Mouse (Mus musculus) kidney, adult 9 months (tissue): ENCODE data around the gene Lipc.

Experiments used
- DNase-seq: peaks from one replicate; pipeline ENCODE4 v3.0.0; 2022

Lipc gene

DNA sequence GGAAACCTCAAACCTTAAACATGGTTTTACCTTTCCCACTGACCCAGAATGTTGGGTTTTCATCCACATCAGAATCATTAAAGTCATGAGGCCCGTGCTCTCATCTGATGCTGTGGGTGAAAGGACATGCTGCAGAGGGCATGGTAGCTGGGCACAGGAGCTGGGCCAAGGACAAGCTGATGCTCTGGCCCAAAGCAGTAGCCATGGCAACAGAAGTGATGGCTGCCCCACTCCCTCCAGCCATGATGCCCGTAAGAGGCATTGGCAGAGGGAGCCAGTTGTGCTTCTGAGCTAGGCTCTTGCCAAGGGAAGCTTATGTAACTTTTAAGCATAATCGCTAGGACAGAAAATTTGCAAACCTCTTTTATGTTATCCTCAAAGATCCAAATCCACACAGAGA is 2.2 kb upstream of the Lipc start:
- no peak for DNase-seq

DNA sequence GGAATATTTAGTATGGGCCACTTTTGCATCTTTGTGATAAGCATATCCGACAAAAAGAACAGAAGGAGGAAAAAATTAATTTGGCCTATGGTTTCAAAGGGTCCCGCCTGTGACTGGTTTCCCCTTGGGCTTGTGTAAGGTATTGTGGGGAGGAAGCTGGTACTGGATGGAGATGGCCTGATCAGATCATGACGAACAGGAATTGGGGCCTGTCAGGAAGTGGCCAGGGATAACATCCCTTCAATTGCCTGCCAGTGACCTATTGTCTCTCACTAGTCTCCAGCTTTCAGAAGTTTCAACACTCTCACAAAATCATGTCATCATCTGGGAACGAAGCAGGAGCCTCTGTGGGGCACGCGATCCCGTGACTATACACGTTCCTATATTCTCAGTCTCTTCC is 2.7 kb downstream of the Lipc start:
- no peak for DNase-seq

DNA sequence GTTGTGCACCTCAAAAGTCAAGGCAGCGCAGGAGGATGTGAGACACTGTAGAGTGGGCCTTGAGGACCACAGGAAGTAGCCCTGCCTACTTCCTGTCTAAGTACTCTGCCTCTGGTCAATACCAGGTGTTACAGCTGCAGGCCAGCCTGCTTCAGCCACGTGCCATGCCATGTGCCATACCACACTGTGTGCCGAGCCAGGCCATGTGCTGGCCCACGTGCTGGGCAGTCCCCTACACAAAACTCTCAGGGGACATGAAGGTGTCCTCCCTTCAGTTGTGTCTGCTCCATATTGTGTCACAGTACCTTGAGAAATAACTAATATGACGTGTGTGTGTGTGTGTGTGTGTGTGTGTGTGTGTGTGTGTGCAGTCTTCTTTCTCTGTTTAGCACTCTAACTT is 4.7 kb downstream of the Lipc start:
- no peak for DNase-seq

DNA sequence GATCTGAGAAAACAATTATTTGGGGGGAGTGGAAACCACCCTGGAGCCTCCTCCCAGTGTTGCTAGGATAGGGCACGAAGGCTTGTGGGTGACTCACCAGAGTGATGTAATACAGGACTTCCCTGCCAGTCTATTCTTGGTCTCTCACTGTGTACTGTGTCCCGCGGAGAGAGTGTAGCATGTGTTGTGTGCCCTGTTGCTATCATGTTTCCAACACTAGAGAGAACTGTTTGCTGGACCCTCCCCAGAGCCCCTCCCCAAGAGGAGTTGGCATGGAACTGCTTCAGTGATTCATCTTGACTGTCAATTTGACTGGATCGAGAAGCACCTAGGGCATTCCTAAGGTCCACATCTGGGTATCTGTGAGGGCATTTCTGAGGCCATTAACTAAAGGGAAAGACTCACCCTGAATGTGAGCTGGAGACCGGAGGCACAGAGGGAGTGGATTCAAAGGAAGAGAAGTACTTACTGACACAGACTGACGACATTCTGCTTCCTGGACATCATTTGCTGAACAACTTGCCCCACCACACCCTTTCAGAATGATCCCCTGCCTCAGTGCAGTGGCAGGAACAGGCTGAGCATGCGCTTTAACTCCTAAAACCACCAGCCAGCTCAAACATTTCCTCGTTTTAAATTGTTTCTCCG is 9.2 kb downstream of the Lipc start:
- peak; percentile 22 for DNase-seq

DNA sequence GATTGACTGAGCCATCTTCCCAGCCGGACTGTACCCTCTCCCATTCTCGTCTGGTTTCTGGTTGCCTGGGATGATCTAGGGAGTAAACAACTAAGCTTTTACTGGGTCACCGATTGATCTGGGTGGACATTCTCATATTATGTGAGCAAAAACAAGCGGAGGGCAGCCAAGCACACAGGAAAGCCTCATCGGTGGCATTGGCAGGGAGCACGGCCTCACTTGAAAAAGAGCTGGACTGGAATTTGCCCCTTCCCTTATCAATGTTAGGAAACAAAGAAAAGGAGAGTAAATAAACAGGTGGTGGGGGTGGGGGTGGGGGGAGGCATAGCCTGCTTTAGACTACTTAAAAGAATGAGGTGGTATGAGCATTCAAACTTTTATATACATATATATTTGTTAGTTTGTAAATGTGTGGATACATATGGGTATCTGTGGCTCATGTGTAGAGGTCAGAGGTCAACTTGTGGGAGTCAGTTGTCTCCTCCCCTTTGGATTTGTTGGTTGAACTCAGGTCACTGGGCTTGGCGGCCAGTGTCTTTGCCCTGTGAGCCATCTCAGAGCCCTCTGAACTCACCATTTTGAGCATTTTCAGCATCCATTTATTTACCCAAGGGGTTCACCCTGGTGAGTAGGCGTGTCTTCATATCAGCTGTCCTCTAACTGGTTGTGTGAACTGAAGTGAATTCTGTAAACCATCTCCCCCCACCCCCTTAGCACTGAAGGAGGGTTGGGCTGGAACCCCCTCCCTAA is 12.1 kb downstream of the Lipc start:
- DNase-seq: no peak

DNA sequence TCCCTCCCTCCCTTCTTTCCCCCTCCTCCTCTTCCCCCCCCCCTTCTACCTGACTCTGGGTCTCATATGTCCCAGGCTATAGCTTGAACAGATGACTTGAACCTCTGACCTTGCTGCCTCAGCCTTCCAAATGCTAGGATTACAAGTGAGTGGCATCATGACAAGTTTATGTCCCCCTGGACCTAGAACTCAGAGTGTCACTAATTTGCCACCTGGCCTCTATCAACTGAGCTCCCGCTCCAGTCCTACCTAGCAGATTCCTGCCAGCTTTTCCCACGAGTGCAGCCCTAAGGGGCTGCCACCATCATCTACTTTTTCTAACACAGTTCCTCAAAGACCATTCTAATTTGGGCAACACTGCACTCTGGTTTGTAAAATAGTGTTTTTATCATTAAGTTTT is 13.2 kb downstream of the Lipc start:
- no peak for DNase-seq

DNA sequence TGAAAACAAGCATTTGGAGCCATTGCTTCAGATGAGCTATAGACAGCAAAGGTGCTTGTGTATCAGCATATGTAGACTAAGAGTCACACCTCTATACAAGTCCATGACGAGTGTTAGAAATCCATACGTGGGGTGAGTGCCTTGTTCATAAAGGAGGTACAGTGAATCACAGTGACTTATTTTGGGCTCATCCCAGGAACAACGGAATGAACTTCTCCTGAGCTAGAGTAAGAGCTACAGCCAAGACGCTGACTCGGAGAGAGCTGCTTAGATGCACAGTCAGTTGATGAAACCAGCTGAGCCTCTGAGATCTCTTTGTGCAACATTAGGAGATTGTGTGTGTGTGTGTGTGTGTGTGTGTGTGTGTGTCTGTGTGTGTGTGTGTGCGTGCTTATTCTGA is 13.9 kb downstream of the Lipc start:
- no peak for DNase-seq

DNA sequence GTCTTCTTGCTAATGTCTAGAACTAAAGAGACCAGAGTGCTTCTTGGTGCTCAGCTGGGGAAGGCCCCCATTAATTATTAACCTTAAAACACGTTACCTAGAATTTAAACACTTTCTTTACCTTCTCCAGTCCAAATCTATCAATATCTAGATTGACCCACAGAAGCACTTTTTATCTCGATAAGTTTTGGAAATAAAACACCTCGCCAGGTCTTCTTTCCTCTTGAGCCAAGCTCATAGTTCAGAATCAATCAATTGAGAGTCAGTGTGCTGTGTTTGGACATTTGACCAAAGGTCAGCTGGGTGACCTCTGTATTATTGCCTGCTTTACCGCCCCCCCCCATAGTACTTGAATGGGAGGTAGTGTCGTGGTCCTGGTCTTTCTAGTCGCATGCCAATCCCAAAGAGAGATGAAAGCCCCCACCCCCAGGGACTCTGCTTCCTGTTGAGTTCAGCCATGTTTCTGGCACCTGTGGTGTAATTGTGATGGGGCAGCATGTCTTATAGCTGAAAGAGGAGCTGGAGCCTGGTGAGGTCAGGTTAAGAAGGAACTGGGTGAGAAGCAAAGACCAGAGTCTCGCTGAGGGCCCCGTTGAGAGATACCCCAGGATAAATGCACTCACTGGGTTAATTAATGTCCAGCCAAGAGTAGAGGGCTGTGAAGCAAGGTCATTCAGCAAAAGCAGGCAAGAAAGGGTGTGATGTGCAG is 17.3 kb downstream of the Lipc start:
- DNase-seq: no peak

DNA sequence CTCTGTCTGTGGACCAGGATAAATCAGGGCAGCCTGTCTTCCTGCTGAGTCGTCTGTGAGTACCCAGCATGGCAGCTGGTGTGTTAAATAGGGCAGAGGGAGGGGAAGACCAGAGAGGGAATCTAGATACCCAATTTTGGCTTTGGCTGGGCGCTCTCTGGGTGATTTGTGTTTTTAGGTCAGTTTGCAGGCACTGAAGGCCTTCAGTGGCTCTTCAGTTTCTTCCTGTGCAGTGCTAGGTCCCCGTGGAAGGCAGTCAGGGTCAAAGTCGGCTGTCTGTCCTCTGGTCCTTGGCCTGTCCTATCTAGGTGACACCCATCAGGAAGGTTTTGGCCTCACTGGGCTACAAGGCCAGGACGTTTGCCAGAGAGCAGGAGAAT is 21.4 kb downstream of the Lipc start:
- no peak for DNase-seq

DNA sequence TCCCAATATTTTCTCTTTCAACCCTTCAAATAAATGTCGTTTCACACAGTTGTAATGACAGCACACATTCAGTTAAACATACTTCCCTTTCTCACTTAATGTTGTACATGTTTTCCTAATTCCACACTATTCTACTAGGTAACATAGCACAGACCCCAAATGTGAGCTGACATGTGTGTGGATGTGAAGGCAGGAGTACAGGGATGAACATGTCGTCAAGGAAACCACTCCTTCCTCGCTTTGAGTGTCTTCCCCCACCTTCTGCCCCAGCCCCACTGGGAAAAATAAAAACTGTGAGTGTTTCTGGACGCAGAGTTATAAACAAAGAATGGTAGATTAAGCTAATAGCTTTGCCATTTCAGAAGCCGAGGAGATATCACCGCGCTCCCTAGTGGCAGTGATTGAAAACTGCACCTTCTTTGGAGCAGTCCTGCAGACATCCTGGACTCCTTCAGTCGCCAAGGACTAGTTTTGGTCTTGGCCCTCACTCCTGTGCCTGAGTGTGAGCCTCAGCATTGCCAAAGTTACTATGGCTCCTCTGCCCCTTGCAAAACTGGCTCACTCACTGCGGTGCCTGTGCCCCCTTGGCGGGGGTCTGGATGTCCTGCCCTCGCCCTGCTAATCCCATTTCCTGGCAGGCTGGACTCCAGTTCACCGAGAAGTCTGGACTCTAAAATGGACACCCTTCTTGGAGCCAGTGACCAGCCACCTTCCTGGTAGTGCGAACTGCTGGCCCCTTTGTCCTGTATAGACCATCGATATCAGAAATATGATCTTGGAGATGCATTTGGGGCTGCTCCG is 22.0 kb downstream of the Lipc start:
- peak; percentile 54 for DNase-seq

DNA sequence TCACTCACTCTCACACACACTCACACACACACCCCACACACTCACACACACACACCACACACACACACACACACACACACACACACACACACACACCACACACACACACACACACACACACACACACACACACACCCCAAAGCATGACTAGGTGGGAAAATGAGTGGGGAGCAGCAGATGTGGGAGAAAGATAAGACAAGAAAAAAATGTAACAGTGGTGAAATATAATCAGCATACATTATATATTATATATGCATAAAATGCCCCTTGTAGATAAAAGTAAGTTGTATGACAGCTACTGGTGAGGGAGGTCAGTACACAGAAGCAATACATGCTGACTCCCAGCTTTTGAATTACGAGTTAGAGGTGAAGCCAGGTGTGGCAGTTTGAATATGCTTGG is 23.6 kb downstream of the Lipc start:
- no peak for DNase-seq

DNA sequence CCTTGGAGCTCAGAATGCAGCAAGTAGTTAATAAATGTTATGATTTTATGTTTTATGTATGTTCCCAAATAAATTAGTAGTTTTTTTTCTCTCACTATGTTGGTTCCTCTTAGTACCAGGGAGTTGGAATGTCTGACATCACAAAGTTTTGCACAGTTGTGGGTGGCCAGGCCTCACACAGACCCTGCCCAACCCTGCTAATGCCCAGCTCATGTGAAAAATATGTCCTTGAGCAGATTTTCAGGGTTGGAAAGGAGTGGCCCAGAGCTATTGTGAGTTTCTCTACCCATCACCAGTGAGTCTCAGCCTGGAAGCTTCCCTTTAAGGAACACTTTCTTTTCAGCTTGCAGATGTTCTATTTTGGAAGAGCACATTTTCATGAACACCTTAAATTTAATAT is 24.3 kb downstream of the Lipc start:
- no peak for DNase-seq

DNA sequence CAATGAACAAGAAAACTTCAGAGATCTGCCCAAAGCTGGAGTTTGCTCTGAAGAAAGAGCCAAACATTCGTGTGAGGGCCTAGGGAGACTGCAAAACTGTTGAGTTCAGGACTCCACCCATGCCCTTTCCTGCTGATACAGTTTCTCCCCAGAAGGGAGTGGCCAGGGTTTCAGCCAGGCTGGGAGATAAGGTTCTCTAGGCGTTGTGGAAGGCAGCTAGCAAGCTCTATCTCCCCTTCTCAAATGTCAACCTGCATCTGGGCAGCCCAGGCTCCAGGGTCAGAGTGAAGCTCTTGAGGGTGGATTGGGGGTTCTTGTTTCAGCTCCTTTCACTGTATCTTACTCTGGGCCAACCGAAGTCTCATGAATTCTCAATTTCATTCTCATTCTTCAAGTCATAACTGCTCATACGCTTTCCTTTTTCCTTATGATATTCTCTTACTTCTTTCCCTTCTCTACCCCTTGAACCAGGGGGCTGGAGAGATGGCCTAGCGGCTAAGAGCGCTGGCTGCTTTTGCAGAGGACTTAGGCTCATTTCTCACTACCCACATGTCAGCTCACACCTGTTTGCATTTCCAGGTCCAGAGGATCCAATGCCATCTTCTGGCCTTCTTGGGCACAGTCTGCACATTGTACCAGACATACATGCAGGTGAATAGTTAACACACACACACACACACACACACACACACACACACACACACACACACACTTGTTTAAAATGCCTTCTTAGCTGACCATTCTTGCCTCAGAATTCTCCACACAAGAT is 25.0 kb downstream of the Lipc start:
- DNase-seq: no peak

DNA sequence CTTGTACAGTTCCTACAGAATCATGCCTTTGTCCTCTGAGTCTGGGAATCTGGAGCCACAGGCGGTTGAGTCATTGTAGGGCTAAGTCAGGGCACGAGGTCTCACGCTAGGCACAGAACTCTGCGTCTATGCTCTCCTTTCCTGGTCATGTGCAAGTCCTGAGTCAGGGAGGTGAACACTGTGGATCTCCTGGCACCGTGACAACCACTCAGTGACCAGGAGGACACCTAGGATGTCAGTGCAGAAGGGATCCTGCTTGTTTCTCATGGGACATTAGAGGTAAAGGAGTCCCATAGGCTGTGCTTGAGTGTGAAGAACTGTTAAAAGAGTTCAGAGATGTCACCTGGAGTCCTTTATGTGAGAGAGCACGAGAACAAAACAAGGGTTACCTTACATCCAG is 26.8 kb downstream of the Lipc start:
- no peak for DNase-seq

DNA sequence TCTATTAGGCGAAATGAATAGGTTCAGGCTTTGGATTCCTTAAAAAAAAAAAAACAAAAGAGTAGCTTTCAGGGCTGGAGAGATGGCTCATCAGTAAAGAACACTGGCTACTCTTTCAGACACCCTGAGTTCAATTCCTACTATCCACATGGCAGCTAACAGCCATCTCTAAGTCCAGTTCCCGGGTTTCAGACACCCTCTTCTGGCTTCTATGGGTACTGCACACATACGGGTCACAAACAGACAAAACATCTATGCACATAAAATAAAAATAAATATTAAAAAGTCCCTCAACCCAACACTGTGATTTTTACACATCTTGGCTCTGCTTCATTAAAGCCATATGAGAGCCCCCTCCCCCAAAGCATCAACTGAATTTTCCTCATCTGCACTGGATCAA is 27.3 kb downstream of the Lipc start:
- no peak for DNase-seq

DNA sequence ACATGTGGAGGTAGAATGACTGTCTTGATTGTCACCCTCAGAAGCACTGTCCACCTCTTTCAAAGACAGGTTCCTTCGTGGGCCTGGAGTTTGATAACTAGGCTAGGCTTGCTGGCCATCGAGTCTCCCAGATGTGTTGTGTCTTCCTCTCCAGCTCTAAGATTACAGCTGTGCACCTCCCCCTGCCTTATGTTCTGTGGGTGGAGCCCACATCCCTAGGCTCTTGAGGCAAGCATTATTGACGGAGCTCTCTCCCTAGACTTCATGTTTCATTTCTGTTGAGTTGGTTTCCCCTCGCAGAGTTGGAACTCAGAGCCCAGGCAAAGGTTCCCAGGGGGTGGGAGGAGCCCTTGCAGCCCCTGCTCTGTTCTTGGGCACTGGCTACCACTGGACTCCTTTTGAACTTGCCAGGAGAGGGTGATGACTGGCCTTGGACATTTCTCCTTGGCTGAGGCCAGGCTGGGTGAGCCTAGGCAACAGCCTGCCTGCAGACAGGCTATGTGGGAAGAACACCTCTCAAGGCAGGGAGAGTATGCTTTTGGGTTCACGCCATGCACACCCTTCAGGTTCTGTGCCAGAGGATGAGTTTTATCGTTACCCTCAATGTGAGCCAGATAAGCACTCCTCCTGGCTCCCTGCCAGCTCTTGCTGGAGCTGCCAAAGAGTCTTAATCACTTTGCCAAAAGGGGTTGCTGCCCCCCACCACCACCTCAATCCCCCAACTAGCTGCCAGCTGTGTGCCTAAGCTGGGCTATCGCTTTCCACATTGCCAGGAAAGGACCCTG is 30.1 kb downstream of the Lipc start:
- no peak for DNase-seq

DNA sequence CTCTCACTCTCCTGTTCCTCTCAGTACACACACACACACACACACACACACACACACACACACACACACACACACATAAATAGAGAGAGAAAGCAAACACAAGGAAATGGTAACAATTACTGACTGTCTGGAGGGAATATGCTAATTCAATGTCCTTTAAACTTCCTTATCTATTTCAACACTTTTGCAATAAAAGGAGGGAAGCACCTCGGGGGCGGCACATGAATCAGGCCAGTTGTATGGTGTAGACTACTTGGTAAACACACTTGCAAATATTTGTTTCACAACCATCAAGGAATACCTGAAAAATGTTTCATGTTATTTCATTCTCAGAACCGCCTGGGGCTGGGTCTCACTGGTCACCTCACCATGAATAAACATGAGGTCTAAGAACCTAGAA is 30.9 kb downstream of the Lipc start:
- DNase-seq: peak; percentile 15

DNA sequence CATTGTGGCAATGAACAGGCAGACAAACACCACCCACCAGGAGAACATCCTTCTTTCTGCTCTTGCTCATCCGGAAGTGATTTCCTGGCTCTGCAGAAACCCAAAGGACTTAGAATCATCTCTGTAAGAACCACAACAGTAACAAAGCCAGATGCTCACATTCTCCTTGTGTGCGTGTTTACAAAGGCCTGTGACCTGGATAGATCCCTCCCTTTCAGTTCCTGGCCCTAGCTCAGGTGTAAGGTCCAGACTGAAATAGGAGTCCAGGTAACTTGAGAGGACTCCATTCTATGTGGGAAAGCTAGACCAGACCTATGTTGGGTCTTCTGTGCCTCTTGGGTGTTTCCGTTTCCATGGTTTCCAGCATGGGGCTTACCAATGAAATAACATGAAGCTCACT is 32.8 kb downstream of the Lipc start:
- no peak for DNase-seq

DNA sequence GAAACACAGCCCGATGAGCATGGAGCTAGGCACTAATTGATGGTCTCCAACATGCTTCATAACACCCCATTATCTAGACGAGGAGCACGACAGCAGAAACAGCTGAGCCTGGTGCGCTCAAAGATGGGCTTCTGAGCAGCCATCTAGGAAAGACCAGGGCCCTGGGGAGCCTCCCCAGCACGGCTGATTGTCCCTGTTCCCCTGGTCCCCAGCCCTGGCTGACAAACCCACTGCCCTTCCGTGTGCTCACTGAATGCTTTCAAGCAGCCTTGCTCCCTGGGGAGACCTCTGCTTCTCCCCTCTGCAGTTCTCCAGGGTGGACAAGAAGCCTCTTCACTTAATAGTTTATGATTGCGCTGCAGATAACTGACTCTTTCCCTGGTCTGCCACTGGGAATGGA is 35.5 kb downstream of the Lipc start:
- DNase-seq: no peak

DNA sequence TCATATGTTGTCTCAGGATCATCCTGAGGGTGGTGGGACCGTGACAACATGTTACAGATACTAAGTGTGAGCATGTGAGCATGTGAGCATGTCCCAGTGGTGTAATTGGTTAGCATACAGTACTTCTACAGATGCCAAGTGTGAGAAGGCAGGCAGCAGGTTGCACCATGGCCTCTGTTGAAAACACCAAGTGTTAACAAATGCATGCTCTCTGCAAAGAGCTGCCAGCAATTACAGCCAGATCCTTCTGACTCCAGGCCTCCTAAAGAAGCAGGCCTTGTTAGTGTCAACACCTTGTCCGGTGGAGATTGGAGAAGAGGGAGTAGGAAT is 36.7 kb downstream of the Lipc start:
- DNase-seq: no peak

DNA sequence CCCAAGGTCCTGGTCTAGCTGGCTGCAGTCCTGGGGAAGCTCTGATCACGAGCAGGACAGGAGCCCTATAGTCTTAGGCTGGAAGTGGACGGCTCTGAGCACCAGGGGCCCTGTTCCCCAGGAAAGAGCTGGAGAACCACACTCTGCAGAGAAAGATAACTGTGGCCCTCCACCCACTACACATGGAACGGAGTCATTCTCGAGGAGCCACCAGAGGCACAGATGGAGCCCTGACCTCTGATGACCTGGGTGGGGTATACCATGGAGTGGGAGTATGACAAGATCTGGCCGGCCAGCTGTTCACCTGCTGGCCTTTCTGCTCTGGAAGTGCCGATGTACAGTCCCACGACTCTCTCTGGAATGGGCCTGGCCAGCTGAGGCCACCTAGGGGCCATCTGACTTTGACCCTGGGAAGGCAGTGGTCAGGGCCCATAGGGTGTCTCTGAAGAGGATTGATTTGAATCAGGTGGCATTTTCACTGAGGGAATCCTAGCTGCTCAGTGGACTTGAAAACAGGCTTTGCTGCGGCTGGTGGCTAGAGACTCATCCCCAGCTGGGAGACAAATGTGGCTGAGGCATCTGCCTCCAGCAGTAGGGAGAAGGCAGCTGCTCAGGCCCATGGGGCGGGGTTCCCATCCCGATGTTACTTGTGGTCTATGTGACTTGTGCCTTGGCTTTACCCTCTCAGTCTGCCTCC is 37.2 kb downstream of the Lipc start:
- no peak for DNase-seq
